Mouse (Mus musculus): ENCODE results near the gene Nrg3. TPM values are rescaled to one million over a fixed set of nuclear protein-coding genes. Genes with fewer than 3 reads are reported as not detected.

Nrg3 gene
- polyA plus RNA-seq, 1 experiment, result 0.05 TPM

- TF ChIP-seq POLR2A (IDR thresholded peaks at IDR 0.05; ENCODE audit: low read depth, low read length), result no peak
- no peak for TF ChIP-seq CTCF (conservative IDR thresholded peaks at IDR 0.05; ENCODE audit: insufficient read depth, insufficient read length, low read depth, low read length)
- 88% methylated on average over 3 of the region's 3 CpGs for WGBS
- H3K4me3 ChIP-seq (ENCODE audit: insufficient read depth, low read depth, low read length), result no peak overlapping the region
- no peaks in the 10 kb centered on the region for H3K27me3 ChIP-seq (replicated peaks; ENCODE audit: control insufficient read depth, insufficient read depth, low read length)
- no peak overlapping the region for H3K27ac ChIP-seq (ENCODE audit: insufficient read depth, low read depth, low read length)
- no peaks in the 10 kb centered on the region for H3K36me3 ChIP-seq (ENCODE audit: control insufficient read depth, insufficient read depth, low read length)
- DNase-seq, result no peak
- H3K4me1 ChIP-seq (ENCODE audit: control insufficient read depth, insufficient read depth, low read length), result no peaks in the 10 kb centered on the region
Measured at GRCm38 (mm10) chr14:38630114-38630513, 842.8 kb downstream of the Nrg3 start.

- no peak for DNase-seq
- H3K36me3 ChIP-seq (ENCODE audit: control insufficient read depth, insufficient read depth, low read length), result no peaks in the 10 kb centered on the region
- TF ChIP-seq CTCF (conservative IDR thresholded peaks at IDR 0.05; ENCODE audit: insufficient read depth, insufficient read length, low read depth, low read length) (no peak), POLR2A (IDR thresholded peaks at IDR 0.05; ENCODE audit: low read depth, low read length) (no peak)
Measured at GRCm38 (mm10) chr14:38629671-38630070, 843.2 kb downstream of the Nrg3 start.

GRCm38 (mm10) chr14:38628862-38629619, 843.8 kb downstream of the Nrg3 start:
- 55% methylated on average over 2 of the region's 2 CpGs for WGBS
- Histone ChIP-seq H3K4me3 (ENCODE audit: insufficient read depth, low read depth, low read length) (no peak overlapping the region), H3K36me3 (ENCODE audit: control insufficient read depth, insufficient read depth, low read length) (no peaks in the 10 kb centered on the region), H3K27me3 (replicated peaks; ENCODE audit: control insufficient read depth, insufficient read depth, low read length) (no peaks in the 10 kb centered on the region), H3K4me1 (ENCODE audit: control insufficient read depth, insufficient read depth, low read length) (no peaks in the 10 kb centered on the region), H3K27ac (ENCODE audit: insufficient read depth, low read depth, low read length) (no peak overlapping the region)
- TF ChIP-seq CTCF (conservative IDR thresholded peaks at IDR 0.05; ENCODE audit: insufficient read depth, insufficient read length, low read depth, low read length) (no peak), POLR2A (IDR thresholded peaks at IDR 0.05; ENCODE audit: low read depth, low read length) (no peak)
- DNase-seq, result no peak

More at GRCm38 (mm10) chr14:38629671-38630070, 843.2 kb downstream of the Nrg3 start:
- Histone ChIP-seq H3K27me3 (replicated peaks; ENCODE audit: control insufficient read depth, insufficient read depth, low read length) (no peaks in the 10 kb centered on the region), H3K4me3 (ENCODE audit: insufficient read depth, low read depth, low read length) (no peak overlapping the region), H3K27ac (ENCODE audit: insufficient read depth, low read depth, low read length) (no peak overlapping the region), H3K4me1 (ENCODE audit: control insufficient read depth, insufficient read depth, low read length) (no peaks in the 10 kb centered on the region)

GRCm38 (mm10) chr14:38616969-38617368, 855.9 kb downstream of the Nrg3 start:
- no peaks in the 10 kb centered on the region for H3K36me3 ChIP-seq (ENCODE audit: control insufficient read depth, insufficient read depth, low read length)
- no peak for TF ChIP-seq CTCF (conservative IDR thresholded peaks at IDR 0.05; ENCODE audit: insufficient read depth, insufficient read length, low read depth, low read length)
- TF ChIP-seq POLR2A (IDR thresholded peaks at IDR 0.05; ENCODE audit: low read depth, low read length), result no peak
- H3K27me3 ChIP-seq (replicated peaks; ENCODE audit: control insufficient read depth, insufficient read depth, low read length), result no peaks in the 10 kb centered on the region
- no peaks in the 10 kb centered on the region for H3K4me1 ChIP-seq (ENCODE audit: control insufficient read depth, insufficient read depth, low read length)
- no peak for DNase-seq
- no peak overlapping the region for H3K27ac ChIP-seq (ENCODE audit: insufficient read depth, low read depth, low read length)
- H3K4me3 ChIP-seq (ENCODE audit: insufficient read depth, low read depth, low read length), result no peak overlapping the region

DNA sequence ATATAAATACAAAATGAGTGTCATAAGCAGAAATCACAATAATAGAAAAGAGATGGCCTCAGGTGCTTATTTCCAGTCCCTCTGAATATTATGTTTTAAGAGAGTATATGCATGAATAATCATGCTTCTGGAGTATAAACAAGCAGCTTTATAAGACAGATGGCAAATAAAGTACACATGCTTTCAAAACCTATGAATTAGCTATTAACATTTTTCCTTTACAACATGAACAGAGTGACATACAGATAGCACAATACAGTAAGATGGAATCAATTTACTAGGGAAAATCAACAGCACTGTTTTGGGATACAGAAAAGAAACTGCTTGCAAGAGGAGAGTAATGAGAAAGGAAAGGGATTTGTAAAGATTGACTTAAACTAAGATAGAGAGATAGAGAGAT, 875.2 kb downstream of the Nrg3 start:
- TF ChIP-seq POLR2A (IDR thresholded peaks at IDR 0.05; ENCODE audit: low read depth, low read length), result no peak
- no peak for TF ChIP-seq CTCF (conservative IDR thresholded peaks at IDR 0.05; ENCODE audit: insufficient read depth, insufficient read length, low read depth, low read length)
- no peaks in the 10 kb centered on the region for H3K36me3 ChIP-seq (ENCODE audit: control insufficient read depth, insufficient read depth, low read length)

GRCm38 (mm10) chr14:38594297-38594696, 878.6 kb downstream of the Nrg3 start:
- 78% methylated on average over 1 of the region's 1 CpGs for WGBS
- Histone ChIP-seq H3K36me3 (ENCODE audit: control insufficient read depth, insufficient read depth, low read length) (no peaks in the 10 kb centered on the region), H3K27me3 (replicated peaks; ENCODE audit: control insufficient read depth, insufficient read depth, low read length) (no peaks in the 10 kb centered on the region), H3K4me1 (ENCODE audit: control insufficient read depth, insufficient read depth, low read length) (no peaks in the 10 kb centered on the region), H3K4me3 (ENCODE audit: insufficient read depth, low read depth, low read length) (no peak overlapping the region), H3K27ac (ENCODE audit: insufficient read depth, low read depth, low read length) (no peak overlapping the region)
- DNase-seq, result no peak
- TF ChIP-seq CTCF (conservative IDR thresholded peaks at IDR 0.05; ENCODE audit: insufficient read depth, insufficient read length, low read depth, low read length) (no peak), POLR2A (IDR thresholded peaks at IDR 0.05; ENCODE audit: low read depth, low read length) (no peak)

More for the DNA sequence above, 875.2 kb downstream of the Nrg3 start:
- H3K27ac ChIP-seq (ENCODE audit: insufficient read depth, low read depth, low read length), result no peak overlapping the region
- no peak overlapping the region for H3K4me3 ChIP-seq (ENCODE audit: insufficient read depth, low read depth, low read length)
- DNase-seq, result no peak
- no peaks in the 10 kb centered on the region for H3K27me3 ChIP-seq (replicated peaks; ENCODE audit: control insufficient read depth, insufficient read depth, low read length)
- H3K4me1 ChIP-seq (ENCODE audit: control insufficient read depth, insufficient read depth, low read length), result no peaks in the 10 kb centered on the region

- Histone ChIP-seq H3K27ac (ENCODE audit: insufficient read depth, low read depth, low read length) (no peak overlapping the region), H3K4me3 (ENCODE audit: insufficient read depth, low read depth, low read length) (no peak overlapping the region), H3K4me1 (ENCODE audit: control insufficient read depth, insufficient read depth, low read length) (no peaks in the 10 kb centered on the region), H3K27me3 (replicated peaks; ENCODE audit: control insufficient read depth, insufficient read depth, low read length) (no peaks in the 10 kb centered on the region), H3K36me3 (ENCODE audit: control insufficient read depth, insufficient read depth, low read length) (no peaks in the 10 kb centered on the region)
- TF ChIP-seq CTCF (conservative IDR thresholded peaks at IDR 0.05; ENCODE audit: insufficient read depth, insufficient read length, low read depth, low read length), result no peak
- TF ChIP-seq POLR2A (IDR thresholded peaks at IDR 0.05; ENCODE audit: low read depth, low read length), result no peak
- DNase-seq, result no peak
- 84% methylated on average over 3 of the region's 3 CpGs for WGBS
Measured at GRCm38 (mm10) chr14:38576796-38577195, 896.1 kb downstream of the Nrg3 start.

Data from kidney, adult 2 months (tissue).